Mouse (Mus musculus): Measurements from ENCODE around the gene Srrm3.

Gene Srrm3

DNA sequence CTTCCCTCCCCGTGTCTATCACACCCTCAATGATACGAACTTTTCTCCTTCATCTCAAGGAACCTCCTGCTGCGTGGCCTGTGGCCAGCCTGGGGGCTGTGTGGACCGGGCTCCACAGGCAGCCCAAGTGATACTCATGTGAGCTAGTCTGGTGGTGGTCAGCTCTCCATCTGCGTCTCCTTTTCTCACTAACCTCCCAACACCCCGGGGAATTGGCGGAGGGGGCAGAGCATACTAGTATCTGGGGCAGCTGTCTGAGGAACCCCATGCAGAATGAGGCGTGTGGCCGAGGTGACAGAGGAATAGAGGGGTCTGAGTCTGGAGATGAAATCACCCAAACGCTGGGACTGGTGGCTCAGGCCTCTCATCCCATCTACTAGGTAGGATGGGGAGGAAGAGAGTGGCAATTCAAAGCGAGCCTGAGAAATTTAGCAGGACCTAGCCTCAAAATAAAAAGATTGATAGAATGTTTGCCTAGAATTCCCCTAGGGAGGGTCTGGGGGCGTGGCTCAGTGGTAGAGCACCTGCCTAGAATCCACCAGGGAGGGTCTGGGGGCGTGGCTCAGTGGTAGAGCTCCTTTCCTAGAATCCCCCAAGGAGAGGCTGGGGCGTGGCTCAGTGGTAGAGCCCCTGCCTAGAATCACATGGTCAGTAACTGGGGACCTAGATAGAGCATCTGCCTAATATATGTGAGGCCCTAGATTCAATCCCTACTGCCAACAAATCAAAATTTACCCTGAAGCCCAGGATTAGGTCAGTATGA, 63.2 kb downstream of the Srrm3 start:
- DNase-seq (ENCODE audit: low read depth, low spot score) = no peak

DNA sequence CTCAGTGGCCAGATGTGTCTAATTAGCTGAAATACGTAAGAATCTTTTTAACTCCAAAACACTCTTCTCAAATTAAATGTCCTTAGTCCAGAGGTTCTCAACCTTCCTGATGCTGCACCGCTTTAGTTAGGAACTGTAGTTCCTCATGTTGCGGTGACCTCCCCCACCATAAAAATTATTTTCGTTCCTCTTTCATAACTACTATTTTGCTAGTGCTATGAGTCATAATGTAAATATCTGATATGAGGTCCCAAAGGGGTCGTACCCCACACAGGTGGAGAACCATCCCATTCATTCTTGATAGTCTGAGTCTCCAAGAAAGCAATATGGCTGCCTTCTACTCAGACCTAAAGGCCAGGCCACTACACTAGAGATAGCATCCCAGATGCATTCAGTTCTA, 63.8 kb downstream of the Srrm3 start:
- DNase-seq (ENCODE audit: low read depth, low spot score) = no peak

DNA sequence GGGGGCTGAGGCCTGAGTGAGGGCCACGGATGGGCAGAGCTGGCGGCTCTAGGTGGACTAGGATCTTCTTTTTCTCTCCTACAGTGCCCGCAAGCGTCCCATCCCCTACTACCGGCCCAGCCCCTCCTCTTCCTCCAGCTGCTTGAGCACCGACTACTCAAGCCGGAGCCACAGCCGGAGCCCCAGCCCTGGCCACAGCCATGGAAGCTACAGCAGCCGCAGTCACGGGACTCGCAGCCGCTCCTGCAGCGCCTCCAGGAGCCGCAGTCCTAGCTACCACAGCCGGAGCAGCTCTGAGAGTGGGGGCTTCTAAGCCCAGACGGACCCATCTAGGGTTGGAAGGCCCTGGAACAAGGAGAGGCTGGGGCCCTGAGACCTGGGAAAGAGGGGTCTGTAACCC, 66.3 kb downstream of the Srrm3 start:
- no peak for DNase-seq (ENCODE audit: low read depth, low spot score)

DNA sequence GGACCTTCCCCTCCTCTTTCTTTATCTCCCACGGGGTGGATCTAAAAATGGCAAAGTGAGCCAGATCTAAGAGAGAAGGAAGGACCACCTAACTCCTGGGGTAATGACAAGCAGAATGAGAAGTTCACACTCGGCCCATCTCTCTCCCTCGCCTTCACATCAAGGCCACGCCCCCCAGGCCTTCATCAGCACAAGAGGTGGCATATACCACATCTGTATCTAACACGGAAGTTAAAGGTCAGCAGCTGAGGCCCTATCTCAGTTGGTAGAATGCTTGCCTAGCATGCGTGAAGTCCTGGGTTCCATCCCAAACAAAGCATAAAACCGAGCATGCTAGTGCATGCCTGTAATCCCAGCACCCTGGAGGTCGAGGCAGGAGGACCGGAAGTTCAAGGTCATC, 67.1 kb downstream of the Srrm3 start:
- DNase-seq (ENCODE audit: low read depth, low spot score) = no peak

DNA sequence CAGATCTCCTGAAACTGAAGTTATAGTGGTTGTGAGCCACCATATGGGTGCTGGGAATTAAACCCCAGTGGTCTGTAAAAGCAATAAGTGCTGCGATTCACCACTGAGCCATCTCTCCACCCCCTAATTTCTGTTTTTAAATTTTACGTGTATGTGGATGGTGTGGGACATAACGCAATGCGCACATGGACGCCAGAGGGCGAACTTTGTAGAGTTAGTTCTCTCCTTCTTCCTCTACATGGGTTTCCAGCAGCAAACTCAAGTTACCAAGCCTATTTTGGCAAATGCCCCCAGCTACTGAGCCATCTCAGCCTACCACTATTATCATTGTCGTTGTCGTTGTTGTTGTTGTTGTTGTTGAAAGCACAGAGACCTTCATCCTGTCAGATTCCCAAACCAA, 70.5 kb downstream of the Srrm3 start:
- DNase-seq (ENCODE audit: low read depth, low spot score) = no peak

DNA sequence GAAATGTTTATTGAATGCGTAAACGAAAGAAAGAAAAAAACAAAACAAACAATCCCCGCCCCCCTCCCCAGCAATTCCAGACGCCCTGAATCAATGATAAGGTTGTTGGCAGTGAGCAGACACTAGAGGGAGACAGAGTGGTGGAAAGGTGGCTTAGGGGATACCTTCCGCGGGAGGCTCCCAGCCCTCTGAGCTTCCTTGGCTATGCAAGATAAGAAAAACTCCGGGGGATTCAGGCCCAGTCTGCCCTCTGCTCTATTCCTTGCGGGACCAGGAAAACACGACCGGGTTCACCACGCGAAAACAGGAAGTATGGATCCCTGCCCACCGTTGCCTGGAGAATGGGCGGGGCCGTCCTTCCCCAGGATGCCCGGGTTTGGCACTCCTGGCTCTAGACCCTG, 71.1 kb downstream of the Srrm3 start:
- DNase-seq (ENCODE audit: low read depth, low spot score) = peak; percentile 57

DNA sequence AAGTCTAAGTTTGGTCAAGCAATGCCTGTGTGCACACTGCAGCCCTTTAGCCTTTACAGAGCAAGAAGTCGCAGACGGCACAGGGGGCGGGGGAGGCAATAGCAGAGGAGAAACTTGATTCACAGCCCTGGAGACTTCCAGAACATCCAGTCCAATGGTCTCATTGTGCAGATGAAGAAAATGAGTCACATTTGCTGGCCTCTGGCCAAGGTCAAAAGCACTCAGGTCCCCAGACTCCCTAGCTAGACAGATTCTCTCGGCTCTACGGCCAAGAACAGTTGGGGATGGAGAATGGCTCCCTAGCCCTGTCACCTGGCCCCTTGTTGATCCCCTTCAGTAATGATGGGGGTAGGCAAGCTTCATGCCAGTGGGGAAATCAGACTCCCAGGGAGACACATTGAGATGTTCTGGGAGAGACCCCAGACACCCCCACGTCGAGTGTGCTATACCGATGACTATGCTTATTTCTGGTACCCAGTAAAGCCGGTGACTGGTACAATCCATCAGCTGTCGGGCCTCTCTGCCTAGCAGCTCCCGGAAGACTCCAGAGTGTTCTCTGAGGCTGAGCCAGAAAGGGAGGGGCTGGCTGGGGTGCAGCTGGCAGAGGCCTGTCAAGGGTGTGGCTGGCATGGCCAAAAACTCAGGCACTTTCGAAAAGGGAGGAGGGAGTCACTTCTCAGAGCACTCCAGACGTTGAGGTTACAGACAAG, 72.9 kb downstream of the Srrm3 start:
- no peak for DNase-seq (ENCODE audit: low read depth, low spot score)

DNA sequence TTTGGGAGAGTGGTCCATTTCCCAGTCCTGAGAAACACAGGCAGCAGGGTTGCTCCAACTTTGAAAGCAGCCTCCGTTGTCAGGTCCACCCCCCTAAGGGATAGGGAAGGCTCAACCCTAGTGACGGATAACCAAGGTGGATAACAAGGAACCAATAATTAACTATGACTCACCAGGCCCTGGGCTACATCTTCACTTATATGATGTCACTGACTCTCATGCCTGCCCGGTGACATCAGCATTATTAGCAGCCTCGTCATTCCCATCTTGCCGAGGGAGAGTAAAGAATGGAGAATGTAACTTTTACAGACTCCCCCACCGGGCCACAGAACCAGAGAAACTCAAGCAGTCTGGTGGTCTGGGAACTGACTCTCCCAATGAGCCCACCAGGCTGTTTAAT, 78.0 kb downstream of the Srrm3 start:
- no peak for DNase-seq (ENCODE audit: low read depth, low spot score)

DNA sequence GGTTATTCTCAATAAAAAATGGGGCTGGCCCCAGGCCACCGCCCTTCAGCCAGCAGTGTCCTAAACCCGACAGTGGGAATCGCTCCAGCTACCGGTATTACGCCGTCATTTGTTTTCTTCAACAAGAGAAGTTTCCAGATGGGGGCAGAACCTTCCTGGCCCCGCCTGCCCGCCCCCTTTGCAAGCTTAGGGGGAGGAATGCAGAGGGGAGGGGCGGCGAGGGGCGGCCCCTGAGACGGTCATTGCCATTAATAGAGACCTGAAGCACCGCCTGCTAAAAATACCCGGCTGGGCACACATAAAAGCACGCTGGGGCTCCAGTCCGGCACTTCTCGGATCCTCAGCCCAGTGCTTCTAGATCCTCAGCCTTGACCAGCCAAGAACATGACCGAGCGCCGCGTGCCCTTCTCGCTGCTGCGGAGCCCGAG, 81.0 kb downstream of the Srrm3 start, which contains the start of gene Hspb1:
Gene Hspb1 (plus strand): TSS at position 245 of the 428 bp plus-strand sequence.
- DNase-seq (ENCODE audit: low read depth, low spot score) = no peak

DNA sequence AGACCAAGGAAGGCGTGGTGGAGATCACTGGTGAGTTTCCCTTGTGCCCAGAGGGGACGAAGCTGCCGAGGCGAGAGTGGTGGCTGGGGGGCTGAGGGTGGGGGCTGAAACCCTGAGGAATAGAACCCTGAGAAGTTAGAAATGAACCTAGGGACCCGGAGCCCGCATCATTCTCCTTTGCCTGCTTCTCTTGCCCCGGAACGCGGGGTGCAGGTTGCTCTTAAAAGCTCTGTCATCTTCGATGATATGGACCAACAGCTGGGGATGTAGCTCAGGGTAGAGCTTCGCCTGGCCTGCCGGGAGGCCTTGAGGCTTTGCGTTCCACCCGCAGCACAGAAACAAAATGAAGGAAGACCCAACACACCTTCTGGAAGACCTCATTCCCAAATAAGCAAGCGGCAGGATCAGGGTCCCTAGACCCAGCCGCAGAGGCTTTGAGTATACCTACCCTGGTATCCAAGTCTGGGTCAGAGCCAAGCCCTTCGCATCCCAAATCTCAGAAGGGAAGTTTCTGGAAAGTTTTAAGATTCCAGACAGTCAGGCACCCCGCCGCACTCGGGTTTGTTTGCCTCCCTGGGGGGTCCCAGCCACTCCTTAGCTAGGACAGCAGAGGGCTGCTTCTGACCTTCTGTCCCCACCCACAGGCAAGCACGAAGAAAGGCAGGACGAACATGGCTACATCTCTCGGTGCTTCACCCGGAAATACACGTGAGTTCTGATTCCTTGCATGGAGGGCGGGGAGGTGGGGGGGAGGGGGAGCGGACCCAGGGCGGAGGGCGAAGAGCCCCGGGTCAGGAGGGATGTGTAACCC, 81.9 kb downstream of the Srrm3 start:
- no peak for DNase-seq (ENCODE audit: low read depth, low spot score)

DNA sequence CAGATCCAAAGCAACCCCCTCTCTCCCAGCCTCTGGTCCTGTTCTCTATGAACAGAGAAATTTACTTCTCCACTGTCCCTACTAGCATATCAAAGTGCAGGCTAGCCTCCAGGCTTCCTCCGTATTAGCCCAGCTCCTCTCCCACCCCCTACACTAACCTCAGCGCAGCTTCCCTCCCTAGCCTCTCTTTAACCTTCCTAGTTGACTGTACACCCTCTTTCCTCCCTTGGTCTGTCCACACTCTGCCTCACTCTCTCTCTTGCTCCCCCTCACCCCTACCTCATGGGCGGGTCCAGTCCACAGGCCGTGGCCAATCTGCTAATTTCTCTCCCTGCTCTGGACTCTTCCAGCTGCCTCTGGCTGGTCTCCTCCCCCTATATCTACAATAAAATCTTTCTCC, 83.6 kb downstream of the Srrm3 start:
- DNase-seq (ENCODE audit: low read depth, low spot score) = no peak

DNA sequence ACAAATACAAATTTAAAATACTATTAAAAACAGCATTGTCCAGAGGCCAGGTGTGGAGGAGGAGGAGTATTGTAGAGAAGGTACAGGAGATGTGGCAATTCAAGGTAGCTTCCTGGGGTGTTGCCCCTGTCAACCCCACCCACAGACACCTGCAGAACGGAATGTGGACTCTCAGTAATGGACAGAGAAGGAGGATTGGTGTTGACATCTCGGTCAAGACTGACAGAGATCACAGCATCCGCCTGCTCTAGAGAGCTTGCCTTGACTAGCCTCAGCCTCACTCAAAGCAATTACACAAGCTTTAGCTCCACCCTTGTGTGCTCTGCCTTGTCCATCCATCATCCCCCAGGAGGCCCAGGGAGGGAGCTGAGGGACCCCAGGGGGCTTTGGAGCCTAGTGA, 84.2 kb downstream of the Srrm3 start:
- DNase-seq (ENCODE audit: low read depth, low spot score) = no peak

DNA sequence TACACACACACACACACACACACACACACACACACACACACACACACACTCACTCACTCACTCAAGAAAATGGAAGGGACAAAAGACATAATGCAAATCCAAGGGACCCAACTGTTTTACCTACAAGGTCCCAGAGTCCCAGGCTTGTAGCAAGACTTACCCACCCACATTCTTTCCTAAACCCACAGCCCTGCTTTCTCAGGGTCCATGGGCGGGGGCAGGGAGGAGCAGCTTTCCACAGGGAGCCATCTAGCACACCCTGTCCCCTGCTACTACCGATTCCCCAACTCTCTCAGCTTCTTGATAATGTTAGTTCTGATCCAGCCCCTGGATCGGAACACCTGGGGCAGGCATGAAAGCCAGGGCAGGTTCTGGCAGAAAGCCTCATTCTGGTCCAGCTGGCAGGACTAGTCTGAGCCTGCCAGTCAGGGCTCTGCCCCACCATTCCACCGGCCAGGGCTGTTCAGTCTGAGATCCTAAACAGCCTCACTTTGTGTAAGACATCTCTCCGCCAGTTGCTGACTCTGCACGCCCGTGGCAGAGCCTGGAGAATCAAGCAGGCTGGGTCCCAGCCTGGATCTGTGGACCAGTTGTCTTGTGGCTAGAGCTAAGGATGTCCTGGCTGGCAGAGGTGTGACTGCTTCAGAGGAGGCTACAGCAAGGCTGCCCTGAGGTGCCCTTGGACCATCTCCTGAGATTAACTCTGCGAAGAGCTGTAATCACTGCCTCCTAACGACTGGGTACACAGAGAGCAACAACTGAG, 86.1 kb downstream of the Srrm3 start:
- no peak for DNase-seq (ENCODE audit: low read depth, low spot score)

DNA sequence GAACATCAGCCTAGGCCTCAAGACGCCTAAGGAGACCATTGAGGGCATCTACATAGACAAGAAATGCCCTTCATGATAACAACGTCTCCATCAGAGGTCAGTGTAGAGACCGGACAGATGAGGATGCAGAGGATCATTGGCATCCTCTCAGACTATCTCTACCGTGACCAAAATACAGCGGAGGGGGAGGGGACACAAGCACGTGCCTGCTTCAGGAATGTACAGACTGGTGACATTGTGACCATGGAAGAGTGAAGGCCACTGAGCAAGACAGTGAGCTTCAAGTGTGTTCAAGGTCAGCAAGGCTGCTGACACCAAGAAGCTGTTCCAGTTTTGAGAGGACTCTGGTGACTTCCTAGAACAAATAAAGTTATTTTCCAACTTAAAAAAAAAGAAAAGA, 88.3 kb downstream of the Srrm3 start:
- DNase-seq (ENCODE audit: low read depth, low spot score) = no peak

DNA sequence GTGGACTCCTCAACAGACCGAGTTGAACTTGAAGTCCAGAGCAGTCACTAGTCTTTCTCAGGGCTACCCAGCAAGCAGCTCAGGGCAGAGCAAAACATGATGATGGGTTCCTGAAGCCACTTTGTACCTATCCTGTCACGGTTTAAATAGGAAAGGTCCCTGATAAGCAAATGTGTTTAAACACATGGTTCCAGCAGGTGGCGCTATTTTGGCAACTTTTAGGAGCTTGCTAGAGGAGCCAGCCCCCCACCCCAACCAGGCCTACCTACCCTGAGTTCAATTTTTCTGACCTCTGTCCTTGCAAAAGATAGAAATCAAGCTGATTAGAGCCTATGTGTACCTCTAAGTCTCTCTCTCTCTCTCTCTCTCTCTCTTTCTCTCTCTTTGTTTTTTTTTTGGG, 91.3 kb downstream of the Srrm3 start:
- no peak for DNase-seq (ENCODE audit: low read depth, low spot score)

DNA sequence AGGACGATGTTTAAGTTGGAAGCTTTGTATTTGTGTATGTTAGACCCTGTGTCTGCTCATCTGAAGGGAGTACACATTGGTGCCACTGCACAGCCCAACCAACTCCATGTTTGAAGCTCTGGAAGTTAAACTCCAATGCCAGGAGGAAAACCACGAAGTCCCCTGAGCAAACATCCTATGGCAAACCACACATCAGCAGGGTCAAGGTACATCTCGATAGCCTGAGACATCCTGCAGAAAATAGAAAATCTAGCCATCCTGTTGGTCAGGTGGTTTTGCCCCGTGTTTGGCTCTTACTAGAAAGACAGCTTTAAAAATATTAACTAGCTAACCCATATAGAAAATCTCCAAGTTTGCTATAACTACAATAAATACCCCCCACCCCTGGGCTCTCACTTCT, 92.3 kb downstream of the Srrm3 start:
- no peak for DNase-seq (ENCODE audit: low read depth, low spot score)

DNA sequence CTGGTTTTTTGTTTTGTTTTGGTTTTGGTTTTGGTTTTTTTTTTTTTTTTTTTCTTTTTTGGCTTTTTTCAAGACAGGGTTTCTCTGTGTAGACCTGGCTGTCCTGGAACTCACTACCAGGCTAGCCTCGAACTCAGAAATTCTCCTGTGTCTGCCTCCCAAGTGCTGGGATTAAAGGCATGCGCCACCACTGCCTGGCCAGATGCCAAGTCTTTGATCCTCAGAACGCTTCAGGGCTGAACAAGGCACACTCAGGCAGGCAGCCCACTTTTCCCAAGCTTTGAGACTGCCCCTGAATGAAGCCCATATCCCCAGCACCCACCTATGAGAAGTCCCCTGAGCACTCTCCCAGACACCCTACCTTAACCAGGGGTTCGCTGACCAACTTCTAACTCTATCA, 93.1 kb downstream of the Srrm3 start:
- no peak for DNase-seq (ENCODE audit: low read depth, low spot score)

DNA sequence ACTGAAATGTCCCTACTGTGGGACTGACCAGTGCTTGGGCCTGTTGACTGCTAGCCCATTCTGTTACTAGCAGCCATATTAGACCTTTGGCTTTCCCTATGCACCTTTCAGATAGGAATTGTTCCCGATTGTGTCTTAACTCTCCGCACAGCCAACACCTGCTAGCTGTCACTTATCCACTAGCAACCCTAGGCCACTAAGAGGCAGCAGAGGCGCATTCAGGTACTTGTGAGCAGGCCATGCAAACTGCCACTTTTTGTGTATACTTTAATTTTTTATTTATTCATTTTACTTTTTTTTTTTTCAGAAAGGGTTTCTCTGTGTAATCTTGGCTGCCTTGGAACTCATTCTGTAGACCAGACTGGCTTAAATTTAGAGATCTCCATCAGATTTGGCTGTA, 94.0 kb downstream of the Srrm3 start:
- no peak for DNase-seq (ENCODE audit: low read depth, low spot score)

DNA sequence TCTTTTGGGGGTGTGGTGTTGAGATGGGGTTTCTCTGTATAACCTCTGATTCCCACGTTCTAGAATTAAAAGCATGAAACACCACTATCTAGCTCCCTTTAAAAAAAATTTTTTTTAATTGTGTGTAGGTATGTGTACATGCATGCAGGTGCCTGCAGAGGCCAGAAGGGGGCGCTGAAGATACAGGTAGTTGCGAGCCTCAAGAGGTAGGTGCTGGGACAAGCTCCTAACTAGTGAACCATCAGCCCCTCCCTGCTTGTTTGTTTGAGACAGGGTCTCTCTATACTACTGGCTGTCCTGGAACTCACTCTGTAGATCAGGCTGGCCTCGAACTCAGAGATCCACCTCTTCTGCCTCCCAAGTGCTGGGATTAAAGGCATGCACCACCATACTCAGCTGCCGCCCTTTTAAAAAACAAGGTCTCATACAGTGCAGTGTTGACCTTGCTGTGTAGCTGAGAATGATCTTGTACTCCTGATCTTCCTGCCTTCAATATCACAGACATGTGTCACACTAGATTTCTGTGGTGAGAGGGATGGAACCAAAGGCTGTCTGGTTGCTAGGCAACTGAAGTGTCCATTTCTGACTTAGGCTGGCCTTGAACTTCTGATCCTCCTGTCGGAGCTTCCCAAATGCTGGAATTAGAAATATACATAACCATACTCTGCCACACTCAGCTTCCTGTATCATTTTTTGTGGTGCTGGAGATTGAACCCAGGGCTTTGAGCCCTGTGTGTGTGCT, 94.8 kb downstream of the Srrm3 start:
- no peak for DNase-seq (ENCODE audit: low read depth, low spot score)

DNA sequence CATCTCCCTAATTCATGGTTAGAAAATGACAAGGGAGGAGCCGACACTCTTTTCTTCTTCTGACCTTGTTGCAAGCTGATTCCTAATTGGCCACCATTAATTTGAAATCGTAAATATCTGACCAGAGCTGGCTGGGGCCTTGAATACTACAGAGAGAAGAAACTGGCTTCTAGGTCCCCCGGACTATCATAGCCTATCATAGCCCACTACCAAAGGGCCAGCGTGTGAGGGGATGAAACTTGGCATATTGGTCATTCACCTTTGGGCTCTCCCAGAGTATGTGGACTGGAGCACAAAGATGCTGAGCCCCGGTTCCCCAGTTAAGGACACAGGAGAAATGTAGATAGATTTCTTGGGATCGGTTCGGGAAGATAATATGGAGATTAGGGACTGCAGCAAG, 96.4 kb downstream of the Srrm3 start:
- DNase-seq (ENCODE audit: low read depth, low spot score) = no peak

DNA sequence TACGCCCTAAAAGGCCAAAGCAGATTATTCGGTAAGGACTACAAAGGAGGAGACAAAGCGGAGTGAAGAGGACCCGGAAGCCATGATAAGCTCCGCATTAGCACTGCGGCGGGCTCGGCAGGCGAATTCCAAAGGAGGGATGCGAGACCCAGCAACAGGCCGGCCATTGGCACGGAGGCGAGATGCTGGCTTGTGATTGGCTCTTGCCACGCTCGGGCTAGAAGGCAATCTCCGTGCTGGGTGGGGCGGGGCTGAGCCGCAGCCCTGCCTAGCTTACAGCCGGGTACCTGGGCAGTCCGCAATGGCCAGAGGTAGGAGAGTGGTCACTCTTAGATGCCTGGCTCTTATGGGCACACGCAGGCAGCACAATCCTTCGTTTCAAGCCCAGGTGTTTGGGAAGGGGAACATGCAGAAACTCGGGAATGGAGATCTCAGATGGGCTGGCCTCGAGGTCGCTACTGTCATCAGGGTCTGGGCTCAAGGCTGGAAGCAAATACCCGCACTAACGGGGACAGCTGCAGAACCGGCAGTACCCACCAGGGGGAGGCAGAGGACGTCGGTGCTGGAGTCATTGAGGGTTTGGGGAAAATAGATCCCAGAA, 97.0 kb downstream of the Srrm3 start:
- DNase-seq (ENCODE audit: low read depth, low spot score) = peak; percentile 78

Measured in brain, embryonic 18.5 days (tissue).